Mouse (Mus musculus): ENCODE measurements around the gene Heg1.

- TF ChIP-seq CTCF (conservative IDR thresholded peaks at IDR 0.05; ENCODE audit: insufficient read depth, insufficient read length, low read depth, low read length) (no peak), POLR2A (IDR thresholded peaks at IDR 0.05; ENCODE audit: low read depth, low read length) (no peak)
These were observed 86.7 kb downstream of the Heg1 start for GRCm38 (mm10) chr16:33770778-33771454.
